Mouse (Mus musculus): ENCODE results near the gene Naa20.

Gene Naa20

DNA sequence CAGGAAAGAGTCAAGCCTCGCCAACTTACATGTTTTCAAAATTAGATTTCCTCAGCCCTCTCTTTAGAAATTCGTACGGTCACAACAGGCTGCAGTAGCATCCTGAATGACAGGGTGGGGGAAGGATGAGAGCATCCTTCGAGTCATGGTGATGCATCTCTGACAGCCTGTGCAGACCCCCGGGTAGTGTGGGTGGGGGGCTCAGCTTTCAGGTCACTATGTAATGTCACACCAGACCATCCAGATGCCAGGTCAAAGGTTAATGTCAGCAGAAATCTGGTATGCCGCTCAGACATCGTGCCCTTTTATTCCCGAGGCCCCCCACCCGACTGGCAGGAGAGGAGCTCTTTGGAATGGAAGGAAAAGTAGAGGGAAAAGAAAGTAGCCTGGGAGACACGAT lies 48.3 kb downstream of the Naa20 start:
- DNase-seq (ENCODE audit: low spot score): no peak

DNA sequence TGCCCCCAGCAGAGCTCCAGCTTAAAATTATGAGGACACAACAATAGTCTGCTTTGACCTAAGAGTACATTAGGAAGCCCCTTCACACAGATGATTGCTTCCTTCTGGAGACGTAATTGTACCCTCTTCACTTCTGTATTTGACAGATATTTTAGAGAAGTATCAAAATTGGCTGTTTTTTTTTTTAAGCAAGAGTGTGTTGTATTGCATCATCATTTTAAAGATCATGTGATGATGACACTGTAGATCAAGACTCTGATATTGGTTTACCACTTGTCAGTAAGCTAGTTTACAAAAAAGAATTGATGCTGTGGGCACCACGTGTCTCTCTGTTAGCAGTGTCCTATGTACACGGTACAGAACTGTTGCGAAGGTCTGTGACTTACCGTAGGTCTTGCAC lies 50.8 kb downstream of the Naa20 start:
- no peak for DNase-seq (ENCODE audit: low spot score)

DNA sequence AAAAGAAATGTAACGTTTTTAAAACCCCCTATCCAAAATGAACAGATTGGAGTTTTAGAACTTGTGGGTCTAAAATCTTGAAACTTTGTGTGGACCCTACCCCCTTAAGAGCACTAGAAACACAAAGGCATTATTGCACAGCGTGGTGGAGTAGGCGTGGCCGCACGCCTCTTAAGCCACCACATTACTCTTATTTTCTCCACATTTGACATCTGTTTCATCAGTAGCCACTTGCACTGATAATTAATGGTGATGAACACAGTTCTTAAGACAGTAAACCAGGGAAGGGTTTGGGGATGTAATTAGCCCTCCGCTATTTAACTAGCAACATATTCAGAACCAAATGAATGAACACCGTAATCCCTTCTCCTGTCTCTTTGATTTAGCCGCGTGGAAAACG lies 53.9 kb downstream of the Naa20 start:
- no peak for DNase-seq (ENCODE audit: low spot score)

DNA sequence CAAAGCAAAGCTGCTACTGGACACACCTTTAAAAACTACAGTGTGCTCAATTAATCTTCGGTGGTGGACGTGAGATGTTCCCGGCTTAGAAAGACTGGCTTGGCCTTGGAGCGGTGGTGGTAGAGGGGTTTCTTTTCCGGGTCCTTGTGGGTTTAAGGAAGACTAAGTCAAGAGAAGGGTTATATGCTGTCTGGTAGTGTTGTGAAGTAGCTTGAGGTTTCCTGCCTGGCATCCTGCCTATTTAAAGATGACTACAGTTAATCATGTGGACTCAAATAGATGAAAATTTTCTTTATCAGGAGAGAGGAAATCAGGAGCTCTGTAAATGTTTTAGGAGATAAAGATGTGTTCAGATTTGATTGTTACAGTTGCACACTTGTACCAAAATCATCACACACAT lies 54.4 kb downstream of the Naa20 start:
- DNase-seq (ENCODE audit: low spot score): no peak

- DNase-seq (ENCODE audit: low spot score): no peak
Observed at GRCm38 (mm10) chr2:145957450-145957849, 55.6 kb downstream of the Naa20 start.

DNA sequence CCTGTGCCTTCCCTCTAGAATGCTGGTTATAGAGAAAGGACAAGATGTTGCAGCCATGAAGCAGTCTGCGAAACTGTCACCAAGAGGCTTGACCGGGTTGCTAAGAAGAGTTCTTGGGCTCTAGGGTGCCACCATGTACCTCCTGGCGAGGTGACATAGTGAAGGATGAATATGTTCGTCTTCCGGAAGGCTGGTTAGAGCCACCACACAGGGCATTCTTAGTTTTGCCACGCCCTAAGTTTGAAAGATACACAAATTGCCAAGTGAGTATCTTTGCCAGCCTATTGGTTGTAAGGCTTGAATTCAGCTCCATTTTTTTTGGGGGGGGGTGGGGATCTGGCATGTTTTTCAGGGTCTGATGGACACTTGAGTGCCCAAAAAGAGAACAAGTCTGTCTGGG lies 56.2 kb downstream of the Naa20 start:
- DNase-seq (ENCODE audit: low spot score): no peak

DNA sequence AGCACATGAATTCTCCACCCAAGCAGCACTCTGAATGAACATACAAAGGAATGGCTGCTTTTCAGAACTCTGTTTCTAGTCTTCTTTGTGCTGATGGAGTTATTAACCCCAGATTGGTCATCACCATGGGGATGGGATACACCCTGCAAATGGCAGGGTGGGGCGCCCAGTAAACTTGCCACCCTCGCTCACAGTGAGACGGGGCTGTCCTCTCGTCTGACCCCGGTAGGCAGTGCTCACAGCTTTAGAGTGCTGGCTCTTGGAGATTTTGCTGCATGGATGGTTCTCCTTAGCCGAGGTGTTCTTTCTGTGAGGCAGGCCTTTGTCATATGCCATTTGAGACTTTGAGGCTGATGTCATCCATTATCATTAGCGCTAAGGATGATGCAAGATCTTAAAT lies 56.7 kb downstream of the Naa20 start:
- no peak for DNase-seq (ENCODE audit: low spot score)

DNA sequence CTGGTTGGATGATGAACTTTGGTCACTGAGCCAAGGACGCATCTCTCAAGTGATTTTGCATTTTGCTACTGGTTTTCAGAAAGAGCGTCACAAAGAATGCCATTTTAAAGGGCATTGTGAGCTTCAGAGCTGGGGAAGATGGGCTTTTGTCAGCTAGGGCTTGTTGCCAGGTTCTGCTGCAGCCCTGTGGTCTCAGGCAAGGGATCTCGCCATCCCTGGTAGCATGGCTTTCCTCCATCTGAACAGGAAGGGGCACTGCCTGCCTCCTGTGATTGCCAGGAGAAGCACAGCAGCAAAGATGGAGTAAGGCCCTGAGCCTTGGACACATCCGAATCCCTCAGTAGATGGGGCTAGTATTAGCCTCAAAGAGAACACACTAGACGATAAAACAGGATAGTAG lies 60.0 kb downstream of the Naa20 start:
- DNase-seq (ENCODE audit: low spot score): no peak

Data from ovary, postnatal 14 days (tissue).